Mouse (Mus musculus): ENCODE results near the gene Rpl38.

The Rpl38 gene

DNA sequence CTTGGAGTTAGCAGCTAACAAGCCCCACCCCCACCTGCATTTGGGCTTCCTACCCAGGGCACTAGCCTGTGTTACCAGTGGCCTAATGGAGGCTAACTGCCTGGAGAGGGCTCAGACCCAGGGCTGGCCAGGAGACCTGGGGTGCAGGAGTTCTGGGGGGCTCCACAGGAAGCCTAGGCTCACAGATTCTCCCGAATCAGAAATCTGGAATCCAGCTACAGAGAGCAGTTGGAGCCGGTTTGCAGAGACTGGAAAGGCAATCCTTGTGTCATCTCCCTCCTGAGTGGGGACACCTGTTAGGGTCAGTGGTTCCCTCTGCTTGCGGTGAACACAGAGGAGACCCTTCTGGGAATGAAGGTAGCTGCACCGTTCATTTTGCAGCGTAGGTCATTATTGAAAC, 12.7 kb downstream of the Rpl38 start:
- DNase-seq: peak; percentile 70

- DNase-seq: peak; percentile 58
These were observed 14.1 kb downstream of the Rpl38 start for GRCm38 (mm10) chr11:114682321-114682900.

DNA sequence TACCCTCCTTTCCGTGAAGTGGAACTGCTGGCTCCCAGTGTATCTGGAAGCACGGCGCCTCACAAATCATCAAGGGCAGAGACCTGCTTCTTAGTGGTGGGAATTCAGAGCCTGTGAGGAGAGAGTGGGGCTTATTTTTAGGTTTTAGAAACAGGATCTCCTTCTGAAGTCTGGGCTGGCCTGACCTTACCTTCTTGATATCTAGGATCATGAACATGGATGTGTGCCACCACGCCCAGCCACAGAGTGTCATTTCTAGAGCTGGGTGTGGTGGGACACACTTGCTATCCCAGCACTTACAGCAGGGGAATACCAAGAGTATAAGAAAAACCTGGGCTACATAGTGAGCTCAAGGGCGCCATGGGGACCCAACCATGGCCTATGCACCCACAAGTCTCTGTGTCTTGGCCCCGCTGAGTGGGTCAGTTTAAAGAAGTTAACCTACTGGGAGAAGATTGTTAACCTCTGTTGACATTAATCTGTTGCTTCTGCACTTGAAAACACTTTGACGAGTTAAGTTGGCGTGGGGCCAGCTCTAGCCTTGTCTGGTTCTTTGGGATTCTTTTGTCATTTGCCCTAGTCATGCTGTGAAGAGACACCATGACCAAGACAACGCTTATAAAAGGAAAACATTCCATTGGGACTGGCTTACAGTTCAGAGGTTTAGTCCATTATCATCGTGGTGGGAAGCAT, 14.9 kb downstream of the Rpl38 start:
- DNase-seq: peak; percentile 73

- DNase-seq: peak; percentile 76
These were observed 15.6 kb downstream of the Rpl38 start for GRCm38 (mm10) chr11:114683722-114684621.

DNA sequence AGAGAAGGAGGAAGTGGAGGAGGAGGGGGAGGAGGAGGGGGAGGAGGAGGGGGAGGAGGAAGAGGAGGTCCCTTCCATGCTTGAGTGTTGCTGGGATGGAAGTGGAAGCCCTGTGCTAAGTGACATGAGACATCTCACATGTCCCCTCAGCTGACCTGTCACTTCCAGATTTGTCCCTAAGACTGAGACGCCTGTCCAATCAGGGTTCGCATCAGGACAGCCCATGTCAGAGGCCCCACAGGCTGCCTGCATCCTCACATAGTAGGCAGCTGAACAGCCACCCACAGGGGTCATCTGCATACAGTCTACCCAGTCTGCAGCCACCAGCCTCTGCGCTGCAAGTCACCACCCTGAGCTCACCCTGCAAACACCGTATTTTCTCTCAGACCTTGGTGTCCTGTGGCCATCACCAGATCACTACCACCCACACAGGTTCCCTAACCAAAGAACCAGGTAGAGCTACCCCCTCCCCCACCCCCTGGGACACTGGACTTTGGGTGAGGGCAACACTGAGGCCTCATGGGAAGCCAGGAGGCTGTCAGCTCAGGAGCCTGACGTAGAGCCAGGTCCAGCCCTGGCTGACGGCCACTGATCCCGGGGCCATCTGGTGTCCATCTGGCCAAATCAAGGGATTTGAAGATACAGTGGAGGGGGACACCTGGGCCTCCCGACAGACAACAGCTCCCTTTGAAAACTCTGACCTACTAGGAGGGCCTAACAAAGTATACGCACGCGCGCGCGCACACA, 16.5 kb downstream of the Rpl38 start:
- peak; percentile 100 for DNase-seq

DNA sequence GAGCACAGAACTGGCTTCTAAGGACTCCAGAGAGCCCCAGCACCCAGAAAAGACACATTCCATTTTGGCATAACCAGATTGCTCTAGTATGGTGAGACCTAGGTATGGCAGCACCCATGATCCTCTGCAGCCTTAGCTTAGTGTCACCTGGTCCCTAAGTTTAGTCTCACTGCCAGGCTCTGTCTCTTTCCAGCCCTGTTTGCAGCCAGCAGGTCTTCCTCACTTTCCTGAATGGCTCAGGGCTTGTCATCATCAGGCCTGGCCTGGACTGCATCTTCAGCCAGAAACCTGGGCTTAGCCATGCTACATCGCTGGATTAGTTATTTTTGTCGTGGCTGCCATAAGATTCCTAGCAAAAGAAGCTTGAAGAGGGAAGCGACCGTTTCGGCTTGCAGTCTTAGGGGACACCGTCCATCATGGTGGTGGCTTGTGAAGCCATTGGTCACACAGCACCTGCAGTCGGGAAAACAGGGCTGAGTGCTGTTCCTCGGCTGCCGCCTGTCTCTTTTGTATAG, 17.3 kb downstream of the Rpl38 start:
- no peak for DNase-seq

- DNase-seq: peak; percentile 61
These were observed 18.1 kb downstream of the Rpl38 start for GRCm38 (mm10) chr11:114686221-114686959.

DNA sequence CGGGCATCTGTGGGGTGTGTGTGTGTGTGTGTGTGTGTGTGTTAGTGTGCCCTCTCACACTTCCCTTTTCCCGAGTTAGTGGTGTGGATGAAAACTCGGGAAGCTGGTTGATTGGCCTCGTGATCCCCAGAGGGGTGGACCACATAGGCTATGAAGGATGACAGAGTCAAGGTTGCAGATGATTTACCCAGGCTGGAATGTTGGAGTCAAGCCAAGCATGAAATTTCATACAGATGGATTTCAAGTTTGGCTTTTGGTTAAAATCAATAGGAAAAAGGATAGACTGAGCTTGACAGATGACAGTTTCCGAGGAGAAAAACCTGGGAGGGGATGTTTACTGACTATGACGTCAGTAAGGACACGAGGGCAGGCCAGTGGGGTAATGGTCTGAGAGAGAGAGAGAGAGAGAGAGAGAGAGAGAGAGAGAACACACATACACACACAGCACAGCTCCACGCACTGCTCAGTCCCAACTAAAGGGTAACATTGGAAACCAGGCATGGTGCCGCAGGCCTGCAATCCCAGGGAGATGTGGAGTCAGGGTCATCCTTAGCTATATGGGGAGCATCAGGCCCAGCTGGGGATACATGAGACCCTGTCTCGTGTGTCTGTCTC, 19.4 kb downstream of the Rpl38 start:
- DNase-seq: peak; percentile 65

DNA sequence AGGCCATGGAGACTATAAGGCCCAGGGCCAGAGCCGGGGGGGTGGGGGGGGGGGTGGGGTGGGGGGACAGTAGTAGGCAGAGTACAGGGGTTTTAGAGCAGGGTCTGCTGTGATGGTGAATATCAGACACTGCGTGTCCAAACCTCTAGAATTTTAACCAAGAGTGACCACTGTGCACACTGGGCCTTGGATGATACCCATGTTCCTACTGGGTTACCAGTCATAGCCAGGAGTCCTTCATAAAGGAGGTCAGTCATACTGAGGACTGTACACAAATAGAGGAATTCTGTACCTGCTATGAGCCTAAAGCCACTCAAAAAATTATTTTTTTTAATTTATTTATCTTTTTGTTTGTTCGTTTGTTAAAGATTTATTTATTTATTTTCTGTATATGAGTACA, 20.4 kb downstream of the Rpl38 start:
- peak; percentile 60 for DNase-seq

- DNase-seq: peak; percentile 65
These were observed 21.9 kb downstream of the Rpl38 start for GRCm38 (mm10) chr11:114690192-114690591.

GRCm38 (mm10) chr11:114691454-114692182, 23.3 kb downstream of the Rpl38 start:
- DNase-seq: no peak

DNA sequence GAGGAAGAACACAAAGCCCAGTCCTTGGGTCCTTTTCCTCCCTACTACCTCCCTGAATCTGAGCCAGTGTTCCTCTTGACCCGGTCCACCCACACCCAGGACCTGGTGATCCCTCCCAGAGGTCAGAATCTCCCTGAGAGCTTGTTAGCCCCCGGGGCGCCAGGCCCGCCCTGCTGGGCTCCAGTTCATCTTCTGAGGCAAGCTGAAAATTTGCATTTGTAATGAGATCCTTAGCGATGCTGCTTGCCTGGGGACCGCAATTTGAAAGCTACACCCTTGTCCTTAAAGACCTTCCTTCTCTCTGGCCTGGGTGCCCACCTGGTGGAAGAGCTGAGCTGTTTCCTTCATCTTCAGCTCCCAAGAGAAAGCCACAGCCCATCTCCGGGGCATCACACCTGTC, 24.3 kb downstream of the Rpl38 start:
- peak; percentile 37 for DNase-seq

- DNase-seq: no peak
These were observed 25.1 kb downstream of the Rpl38 start for GRCm38 (mm10) chr11:114693456-114693855.

- no peak for DNase-seq
These were observed 26.1 kb downstream of the Rpl38 start for GRCm38 (mm10) chr11:114694451-114694850.

GRCm38 (mm10) chr11:114698496-114698895, 30.2 kb downstream of the Rpl38 start:
- DNase-seq: no peak

GRCm38 (mm10) chr11:114699511-114699910, 31.2 kb downstream of the Rpl38 start:
- no peak for DNase-seq

GRCm38 (mm10) chr11:114702311-114702995, 34.1 kb downstream of the Rpl38 start:
- no peak for DNase-seq

- DNase-seq: no peak
These were observed 34.7 kb downstream of the Rpl38 start for GRCm38 (mm10) chr11:114702996-114703361.

DNA sequence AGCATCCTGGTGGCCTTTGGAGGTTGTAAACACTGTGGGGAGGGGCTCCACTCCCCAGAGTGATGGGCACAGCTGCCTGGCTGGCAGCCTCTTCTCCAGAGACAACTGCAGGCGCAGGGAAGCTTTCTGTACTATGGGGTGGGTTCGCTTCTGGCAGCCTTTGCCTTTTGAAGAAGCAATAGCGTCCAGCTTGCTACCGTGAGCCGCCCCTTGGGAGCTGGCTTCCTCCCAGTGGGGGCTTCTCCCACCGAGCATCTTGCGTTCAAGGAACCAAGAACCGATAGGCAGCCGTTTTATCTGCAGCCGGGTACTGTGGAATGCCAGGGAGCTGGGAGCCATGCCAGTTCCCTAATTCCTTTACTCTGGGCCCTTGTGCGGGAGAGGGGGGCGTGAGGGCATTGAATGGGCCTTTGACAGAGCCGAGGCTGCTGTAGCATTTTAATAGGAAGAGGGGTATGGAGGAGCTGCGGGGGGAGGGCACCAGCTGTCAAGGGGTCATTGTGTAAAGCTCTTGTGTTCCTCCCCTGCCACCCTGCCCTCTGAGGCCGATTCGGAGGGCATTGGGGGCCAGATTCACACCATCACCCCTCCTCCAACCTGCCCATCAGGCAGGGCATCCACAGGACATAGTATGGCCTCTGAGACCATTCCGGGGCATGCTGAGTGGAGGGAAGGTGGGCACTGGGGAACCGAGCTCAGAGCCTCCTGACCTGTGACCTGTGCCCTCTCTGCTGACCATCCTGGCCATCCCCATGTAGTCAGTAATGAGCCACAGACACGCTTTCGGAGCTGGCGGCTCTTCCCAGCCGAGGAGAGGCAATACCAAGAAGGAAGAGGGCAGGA, 36.0 kb downstream of the Rpl38 start:
- peak; percentile 64 for DNase-seq

All from cerebellum, adult 9-10 months (tissue).